Mouse (Mus musculus): ENCODE results near the gene Setd1b. TPM values are rescaled to one million over a fixed set of nuclear protein-coding genes. Genes with fewer than 3 reads are reported as not detected.

The Setd1b gene
- total RNA-seq, 2 experiments from 2014 or later, result 27.0 to 32.1 TPM

DNA sequence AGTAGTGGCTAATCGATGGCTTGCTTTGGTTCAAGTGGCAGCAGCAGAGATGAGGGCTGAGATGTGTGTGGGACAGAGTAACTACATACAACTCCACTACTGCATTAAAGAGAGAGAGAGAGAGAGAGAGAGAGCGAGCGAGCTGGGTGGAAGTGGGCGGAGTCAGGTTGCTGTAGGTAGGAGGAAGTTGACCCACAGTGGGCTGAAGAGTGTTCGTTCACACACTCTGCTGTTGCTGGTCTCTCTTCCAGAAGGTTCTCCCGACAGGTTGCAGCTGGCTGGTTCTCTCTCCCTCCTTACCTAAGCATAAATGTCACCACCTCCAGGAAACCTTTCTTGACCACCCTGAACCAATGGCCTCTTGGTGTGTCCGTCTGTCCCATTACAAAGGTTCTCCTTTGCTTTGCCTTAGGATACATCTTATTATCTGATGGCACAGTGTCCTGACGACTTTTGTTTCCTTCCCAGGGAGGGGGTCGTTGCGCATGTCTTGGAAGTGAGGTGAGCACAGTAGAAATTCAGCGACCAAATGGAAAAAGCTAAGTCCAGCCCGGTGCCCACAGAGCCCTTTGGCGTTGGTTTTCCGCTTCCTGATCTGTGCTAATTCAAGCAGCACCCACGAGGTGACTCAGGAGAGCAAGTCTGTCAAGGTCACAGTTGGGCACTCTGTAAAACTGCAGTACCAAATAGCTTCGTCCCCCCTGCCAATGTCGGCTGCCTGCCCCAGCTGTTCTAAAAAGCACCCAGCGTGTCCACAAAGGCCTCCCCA lies 16.2 kb upstream of the Setd1b start:
- intact Hi-C loops (cut with DNase I), result no loop called here
- DNase-seq (ENCODE audit: low spot score in 2 of 2), result no peak

DNA sequence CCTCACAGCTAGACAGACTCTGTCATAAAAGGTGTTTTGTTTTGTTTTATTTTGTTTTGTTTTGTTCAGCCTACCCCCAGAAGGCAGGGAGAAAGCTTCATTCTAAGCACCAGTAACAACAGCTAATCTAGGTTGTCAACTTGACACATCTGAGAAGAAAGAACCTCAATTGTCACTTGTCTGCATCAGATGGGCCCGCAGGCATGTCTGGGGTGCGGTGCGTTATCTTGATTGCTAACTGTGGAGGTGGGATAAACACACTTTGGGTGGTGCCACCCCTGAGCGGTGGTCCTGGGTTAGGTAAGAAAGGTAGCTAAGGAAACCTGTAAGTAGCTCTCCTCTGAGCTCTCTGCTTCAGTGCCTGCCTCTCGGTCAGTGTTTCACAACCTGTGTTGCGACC lies 15.0 kb upstream of the Setd1b start:
- DNase-seq (ENCODE audit: low spot score in 2 of 2), result no peak
- intact Hi-C loops (cut with DNase I), result no loop called here

DNA sequence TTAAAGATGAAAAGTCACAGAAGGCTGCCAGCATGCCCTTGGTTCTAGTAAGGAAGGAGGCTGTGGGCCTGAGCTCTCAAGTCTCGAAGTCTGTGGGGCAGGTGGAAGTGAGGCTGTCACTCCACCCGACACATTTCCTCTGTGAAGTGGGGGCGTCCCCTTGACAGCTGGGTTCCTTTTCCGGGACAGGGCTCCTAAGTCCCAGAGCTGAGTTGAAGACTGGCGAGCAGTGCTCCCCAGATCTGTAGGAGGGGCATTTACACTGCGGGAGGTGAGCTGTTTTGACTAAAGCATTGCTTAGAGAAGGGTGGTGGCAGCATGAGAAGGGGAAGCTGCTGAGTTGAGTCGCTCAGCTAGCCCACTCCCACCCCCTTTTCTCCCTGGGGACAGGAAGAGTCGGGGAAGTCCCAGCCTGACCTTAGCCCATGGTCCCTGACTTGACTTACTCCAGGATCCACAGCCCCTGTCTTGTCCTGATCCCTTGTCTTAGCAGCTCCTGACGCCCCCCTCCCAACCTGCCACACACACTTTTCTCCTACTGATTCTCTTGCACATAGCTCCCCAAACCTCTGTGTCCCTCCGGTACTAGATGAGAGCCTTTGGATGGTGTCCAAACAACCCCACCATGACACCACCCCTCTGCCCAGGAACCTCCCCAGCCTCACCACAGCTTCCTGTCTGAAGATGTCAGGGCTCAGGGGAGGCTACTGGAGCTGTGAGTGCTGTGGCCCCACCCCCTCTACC lies 13.4 kb upstream of the Setd1b start:
- intact Hi-C loops (cut with DNase I), result no loop called here
- DNase-seq (ENCODE audit: low spot score in 2 of 2), result no peak

DNA sequence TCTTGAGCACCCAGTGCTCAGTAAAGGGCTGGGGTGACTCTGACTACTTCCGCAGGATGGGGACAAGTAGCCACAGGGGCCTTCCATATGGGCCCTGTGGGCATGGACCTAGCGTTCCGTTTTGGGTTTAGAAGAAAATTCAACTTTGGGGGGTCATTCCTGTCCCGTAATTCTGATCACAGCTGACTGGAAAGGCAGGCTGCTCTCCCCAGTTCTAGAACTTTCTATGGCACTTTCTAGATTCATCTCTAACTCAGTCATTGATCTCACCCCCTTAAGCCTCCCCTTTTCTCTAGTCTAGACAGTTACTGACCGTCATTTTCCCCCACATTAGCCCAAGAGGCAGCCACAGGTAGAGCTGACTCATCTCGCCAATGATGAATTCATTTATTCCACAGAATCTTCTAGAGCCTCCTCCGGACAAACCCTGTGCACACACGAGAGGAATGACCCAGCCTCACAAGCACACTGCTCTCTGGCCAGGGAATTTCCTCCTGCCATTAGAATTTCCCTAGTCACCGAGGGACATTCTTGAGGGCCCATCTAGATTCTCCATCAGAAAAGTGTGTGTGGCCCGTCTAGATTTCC lies 12.7 kb upstream of the Setd1b start:
- intact Hi-C loops (cut with DNase I), result no loop called here
- DNase-seq (ENCODE audit: low spot score in 2 of 2), result no peak

DNA sequence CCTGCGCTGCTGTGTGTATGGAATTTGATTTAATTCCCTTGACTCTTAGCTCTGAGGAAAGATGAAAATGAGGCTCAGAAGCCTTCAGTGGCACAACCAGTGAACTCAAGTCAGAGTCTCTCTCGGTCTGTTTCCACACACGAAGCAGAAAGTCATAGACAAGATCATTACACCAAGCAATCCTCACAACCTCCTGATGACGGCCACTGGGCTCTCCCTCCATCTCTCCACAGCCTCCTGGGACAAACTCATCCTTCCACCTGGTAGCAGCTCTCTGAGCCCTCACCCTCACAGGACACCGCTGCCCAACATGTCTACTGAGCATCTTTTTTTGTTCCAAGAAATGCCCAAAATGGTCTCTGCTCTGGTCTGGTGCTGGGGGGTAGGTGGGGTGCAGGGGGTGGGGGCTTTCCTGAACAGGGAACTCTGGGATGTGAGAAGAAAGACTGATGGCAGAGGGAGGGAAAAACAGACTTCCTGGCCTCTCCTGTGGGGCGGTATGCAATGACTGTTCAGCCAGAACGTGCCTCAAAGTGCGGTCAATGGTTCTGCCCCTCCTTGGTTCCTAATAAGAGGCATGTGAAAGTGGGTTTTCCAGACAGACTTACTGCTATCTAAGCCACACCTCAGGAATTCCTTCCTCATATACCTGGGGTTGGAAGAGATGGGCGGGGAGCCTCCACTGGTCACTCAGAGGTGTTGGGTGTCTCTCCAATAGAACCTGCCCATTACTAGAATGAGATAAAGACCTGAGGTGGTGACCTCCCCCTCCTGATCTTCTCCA lies 11.8 kb upstream of the Setd1b start:
- intact Hi-C loops (cut with DNase I), result loop anchor here (5.0 kb wide), 2 partner anchors 42 to 68 kb away; no protein-coding TSS in a partner anchor
- no peak for DNase-seq (ENCODE audit: low spot score in 2 of 2)

DNA sequence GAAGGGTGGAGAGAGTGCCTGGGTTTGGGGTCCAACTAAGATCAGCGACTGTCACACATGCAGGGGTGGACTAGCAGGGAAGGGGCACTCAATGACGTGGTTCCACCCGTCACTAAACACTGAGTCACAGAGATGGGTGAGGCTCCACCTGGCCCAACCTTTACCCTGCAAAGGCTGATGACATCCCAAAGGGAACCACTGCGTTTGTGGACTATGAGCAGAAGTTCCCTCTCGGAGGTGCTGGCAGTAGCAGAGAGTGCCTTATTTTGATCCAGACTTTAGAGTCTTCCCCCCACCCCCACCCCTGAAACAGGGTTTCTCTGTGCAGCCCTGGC lies 11.2 kb upstream of the Setd1b start:
- intact Hi-C loops (cut with DNase I), result loop anchor here (5.0 kb wide), 2 partner anchors 42 to 68 kb away; no protein-coding TSS in a partner anchor
- DNase-seq (ENCODE audit: low spot score in 2 of 2), result no peak

DNA sequence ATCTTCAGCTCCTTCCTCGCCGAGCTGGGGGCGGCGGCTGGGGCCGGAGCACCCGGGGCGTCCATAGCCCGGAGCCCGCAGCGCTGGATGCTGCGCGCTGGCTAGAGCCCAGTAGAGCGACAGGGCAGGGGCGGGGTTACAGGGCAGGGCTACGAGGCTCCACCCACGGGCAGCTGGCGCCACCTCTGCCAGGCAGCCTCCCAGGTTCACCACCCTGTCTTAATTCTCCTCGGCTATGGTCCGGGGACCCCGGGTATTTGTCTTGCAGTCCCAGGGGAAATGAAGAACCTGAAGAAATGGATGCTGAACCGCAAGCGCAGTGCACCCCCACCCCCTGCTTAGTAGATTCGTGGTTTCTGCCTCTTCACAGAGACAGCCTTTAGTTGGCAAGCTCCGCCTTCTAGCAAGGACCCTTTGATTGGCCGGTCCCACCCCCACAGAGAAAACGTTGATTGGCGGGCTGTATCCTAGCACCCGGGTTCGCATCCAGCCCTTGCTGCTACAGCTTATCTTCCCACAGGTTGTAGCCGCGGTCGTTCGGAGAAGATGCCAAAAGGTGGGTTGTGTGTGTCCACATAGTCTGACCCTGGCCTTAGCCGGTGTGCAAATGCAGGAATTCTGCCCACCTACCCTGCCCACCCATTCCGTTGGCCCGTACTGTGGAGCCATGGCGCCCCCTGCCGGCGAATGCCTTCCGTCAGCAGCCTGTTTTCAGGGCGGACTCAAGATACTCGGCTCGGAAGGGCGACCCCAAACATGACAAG lies 9.5 kb upstream of the Setd1b start, which contains the start of gene Rhof:
Gene Rhof, minus strand, starts transcription at position 385 of the 764 bp plus-strand sequence.
- peak; percentile 87 to 93 for DNase-seq (ENCODE audit: low spot score in 2 of 2)
- intact Hi-C loops (cut with DNase I), result loop anchor here (1.0 to 5.0 kb wide), 4 partner anchors 16 to 70 kb away; no protein-coding TSS in a partner anchor

DNA sequence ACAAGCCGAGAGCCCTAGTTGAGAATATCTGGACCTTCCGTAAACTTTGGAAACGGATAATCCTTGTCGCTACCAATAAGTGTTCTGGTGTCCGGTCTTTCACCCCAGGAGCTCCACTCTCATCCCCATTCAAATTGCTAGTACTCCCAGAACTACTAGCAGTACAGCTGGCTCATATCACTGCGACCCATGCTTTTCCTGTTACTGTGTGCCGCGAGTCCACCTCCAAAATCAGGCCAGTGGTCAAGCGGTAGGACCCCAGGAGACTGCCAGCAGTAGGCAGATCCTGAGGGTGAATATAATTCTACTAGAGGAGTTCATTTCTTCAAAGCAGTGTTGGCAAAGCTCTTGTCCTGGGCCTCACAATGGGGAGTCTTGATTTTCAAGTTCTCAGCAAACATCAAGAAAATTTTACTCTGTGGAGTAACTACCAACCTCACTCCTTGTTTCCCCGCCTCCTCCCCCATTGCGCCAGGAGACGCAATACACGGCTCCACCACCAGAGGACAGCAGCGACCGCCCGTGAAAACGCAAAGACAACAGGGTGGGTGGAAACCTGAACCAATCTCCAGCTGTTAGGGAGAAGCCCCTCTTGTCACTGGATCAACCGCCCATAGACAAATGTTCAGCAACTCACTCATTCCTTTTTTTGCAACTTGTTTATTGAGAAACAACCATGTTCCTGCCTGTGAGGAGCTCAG lies 8.8 kb upstream of the Setd1b start:
- intact Hi-C loops (cut with DNase I), result loop anchor here (1.0 to 5.0 kb wide), 4 partner anchors 16 to 71 kb away; no protein-coding TSS in a partner anchor
- peak; percentile 84 to 94 for DNase-seq (ENCODE audit: low spot score in 2 of 2)

DNA sequence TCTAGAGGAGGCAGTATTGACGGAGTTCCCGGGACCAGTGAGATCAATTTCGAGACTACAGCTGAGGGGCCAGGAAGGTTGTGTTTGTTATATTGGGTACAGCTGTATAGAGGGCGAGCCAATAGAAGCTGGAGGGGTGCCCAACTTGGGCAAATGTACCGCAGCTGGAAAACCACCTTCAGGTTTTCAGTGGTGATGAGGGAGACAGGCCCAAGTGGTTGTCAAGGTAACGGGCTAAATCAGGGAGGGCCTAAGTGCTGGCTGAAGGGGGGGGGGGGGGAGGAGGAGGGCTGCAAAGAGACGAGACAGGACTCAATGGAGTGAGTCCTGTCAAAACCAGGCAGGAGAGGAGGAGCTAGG lies 8.2 kb upstream of the Setd1b start:
- peak in 1 of 2 experiments; percentile 52 for DNase-seq (ENCODE audit: low spot score in 2 of 2)
- intact Hi-C loops (cut with DNase I), result loop anchor here (1.0 to 5.0 kb wide), 4 partner anchors 16 to 71 kb away; no protein-coding TSS in a partner anchor

DNA sequence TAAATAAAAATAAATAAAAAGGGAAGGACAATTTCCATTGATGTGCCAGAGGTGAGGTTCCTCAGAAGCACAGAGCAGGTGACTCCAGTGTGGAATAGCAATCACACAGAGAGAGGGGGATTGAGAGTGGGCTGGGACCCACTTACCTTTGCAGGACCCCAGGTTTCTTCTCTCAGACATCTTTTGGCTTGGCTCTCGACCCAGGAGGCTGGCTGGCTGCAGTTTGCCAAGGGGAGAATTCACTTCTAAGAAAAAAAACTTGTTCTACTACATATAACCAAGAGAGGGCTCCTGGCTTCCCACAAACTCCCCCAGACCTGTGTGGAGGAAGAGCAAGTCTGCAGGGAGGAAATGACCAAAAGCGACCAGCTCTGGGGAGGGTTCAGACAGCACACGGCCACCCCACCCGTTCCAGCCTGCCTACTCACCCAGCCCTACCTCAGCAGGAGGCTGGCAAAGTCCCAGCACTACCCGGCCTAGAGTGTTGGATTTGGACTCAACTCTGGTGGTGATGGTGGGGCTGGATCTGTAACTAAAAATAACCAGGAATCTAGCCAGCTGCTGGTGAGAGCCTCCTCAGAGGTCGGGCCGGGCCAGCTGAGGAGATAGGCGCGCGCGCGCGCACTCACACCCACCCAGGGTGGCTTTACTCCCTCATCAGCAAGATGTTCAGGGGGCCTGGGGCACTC lies 7.7 kb upstream of the Setd1b start:
- peak in 1 of 2 experiments; percentile 74 for DNase-seq (ENCODE audit: low spot score in 2 of 2)
- intact Hi-C loops (cut with DNase I), result loop anchor here (5.0 kb wide), 2 partner anchors 38 to 72 kb away; no protein-coding TSS in a partner anchor

DNA sequence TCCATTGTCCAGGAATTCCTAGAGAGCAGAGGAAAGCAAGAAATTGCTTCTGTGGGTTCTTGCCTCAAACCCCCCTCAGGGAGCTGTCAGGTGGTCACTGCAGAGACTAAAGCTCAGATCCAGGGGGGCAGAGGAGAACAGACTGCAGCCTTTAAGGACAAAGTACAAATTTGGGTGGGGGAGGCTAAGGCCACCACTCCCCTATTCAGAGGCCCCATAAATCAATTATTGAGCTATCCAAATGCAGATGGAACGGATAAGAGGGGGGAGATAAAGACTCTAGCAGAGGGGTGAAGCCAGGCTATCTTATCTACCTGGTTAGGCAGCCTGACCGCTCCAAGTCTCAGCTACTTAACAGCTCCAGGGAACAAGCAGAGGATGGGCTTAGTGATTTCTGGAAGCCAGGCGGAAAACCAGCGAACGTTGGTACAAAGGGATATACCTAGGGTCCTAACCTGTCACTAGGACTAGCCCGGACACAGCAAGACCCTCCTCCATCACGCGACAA lies 7.1 kb upstream of the Setd1b start:
- intact Hi-C loops (cut with DNase I), result loop anchor here (5.0 kb wide), 2 partner anchors 37 to 73 kb away; no protein-coding TSS in a partner anchor
- DNase-seq (ENCODE audit: low spot score in 2 of 2), result no peak

DNA sequence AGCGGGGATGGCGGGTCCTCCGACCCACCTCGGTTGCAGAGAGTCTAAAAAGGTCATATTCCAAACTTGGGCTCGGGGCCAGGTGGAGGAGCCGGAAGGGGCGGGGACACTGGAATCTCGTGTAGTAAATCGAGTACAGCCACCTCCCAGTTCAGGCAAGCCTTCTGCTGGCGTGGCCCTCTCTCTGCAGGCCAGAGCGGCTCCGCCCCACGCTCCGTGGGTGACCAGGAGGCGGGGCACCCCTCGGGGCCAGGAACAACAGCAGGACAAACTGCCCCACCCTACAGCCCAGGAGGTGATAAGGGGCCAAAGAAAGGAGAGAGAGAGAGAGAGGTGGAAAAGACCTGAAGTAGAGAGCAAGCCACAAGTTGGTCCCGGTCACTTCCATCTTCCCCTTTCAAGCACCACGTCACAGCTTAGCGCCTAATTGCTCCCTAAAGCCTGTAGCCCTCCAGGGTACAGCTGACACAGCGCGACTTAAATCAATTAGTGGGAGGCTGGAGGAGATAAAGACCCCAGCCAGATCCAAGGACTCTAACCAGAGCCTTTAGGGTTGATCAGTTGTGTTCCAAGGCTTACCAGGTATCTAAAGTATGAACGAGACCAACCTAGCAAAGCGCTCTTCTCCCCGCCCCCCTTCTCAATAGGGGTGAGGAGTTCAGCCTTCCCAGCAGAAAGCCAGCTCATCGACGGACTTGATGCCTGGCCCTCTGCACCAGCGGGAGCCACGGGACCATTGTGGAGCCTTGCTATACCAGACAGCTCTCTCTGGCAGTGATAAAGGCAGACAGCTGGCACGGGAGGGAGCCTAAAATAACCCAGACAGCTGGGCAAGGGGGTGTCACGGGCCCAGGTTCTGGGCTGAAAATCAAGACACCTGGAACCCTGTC lies 6.3 kb upstream of the Setd1b start:
- intact Hi-C loops (cut with DNase I), result no loop called here

DNA sequence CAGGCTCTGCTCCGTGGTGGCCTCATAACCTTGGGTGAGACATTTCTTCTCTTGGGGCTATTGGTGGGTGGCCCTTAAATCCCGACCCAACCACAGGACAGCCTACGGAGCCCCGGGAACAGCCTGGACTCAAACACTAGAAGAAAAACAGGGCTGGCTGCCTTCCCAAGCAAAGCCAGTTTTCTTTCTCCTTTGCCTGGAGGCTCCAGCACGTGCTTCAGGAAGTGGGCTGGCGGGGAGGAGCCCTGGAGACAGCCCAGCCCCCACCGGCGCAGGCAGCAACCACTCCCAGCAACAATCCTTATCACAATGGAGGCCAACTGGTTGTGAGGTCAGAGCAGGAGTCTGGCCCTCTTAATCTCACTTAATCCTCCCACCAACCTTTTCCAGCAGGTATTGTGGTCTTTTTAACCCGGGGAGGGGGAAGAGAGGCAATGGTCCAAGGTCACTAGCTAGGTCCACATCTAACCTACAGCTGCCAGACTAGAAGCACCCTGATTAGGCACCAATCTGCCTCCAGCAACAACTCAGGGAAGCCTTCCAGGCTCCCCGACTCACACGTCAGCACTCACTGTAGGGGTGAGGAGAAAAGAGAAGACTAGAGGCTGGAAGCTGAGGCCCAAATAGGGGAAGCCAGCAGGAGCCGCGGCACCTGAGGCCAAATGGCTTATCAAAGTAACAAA lies 5.5 kb upstream of the Setd1b start:
- intact Hi-C loops (cut with DNase I), result no loop called here
- DNase-seq (ENCODE audit: low spot score in 2 of 2), result peak; percentile 87 to 93

More for the DNA sequence above, 6.3 kb upstream of the Setd1b start:
- DNase-seq (ENCODE audit: low spot score in 2 of 2), result peak; percentile 73 to 84

DNA sequence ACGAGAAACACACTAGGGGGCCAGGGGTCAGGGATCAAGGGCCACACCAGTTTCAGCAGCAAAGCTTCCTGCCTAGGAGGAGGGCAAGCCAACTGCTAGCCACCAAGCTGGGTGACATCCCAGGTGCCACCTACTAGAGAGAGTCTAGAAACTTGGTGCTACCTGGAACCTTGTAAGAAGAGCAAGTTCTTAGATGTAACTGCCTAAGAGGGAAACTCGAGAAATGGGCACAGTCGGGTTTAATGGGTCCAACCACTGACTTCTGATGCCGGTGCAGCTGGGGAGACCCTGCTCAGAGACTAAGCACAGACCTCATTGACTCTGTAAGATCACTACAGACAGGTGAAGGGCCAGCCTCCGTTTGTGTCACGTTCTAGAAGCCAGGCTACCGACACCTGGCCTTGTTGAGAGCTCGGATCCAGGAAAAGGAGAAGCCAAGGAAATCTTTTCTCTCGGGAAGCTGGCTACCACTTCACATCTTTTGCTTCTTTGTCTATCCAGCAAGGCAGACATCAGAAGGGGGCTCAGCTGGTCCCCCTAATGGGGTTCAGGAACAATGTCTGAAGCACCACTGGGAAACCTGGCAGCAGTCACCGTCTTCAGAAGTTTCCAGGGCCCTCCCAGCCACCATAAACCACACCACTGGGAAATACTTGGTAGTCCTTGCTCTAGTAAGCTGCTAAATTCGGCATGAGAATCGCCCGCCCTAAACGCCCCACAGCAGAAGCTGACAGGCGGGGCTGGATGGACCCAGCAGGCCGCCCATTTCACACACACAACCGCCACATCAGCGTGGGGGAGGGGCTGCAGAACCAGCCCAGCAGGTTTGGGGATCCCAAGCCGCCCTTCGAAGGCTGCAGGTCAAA lies 4.7 kb upstream of the Setd1b start:
- peak; percentile 75 to 80 for DNase-seq (ENCODE audit: low spot score in 2 of 2)
- intact Hi-C loops (cut with DNase I), result no loop called here

DNA sequence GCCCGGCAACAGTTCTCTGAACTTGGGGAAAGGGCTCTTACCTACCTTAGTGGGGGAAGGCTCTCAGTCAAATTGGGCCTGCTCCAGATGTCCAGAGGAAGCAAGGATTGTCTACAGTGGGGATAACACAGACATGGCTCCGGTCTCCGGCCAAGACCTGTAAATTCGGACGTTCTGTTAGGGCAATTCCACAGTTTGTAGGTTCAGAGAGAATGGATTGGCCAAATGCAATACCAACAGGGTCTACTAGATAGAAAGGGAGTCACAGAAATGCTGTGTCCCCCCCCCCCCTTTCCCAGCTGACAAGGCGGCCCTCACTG lies 4.1 kb upstream of the Setd1b start:
- DNase-seq (ENCODE audit: low spot score in 2 of 2), result no peak
- intact Hi-C loops (cut with DNase I), result no loop called here

Measured in left cerebral cortex, postnatal 25 days (tissue).